Mouse (Mus musculus): ENCODE data around the gene Wrnip1. TPM values are rescaled to one million over a fixed set of nuclear protein-coding genes. Genes with fewer than 3 reads are reported as not detected.

Gene Wrnip1
- polyA plus RNA-seq, 1 experiment from 2014 or later = 19.7 TPM

DNA sequence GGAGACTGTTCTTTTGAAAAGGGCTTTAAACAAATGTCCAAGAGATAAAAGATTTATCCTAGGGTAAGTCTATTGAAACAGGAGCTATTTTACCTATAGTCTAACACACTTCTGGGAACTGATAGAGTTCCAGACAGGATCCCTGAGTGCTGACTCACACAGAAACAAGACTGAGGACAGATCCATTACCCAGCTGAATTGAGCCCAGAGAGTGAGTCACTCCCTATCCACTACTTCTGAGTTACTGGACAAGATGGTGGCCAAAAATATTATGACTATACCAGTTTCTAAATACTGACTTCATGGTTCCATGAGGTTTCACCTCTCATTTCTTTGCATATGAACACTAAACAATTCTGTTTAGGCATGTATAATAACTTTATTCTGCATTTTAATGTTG lies 44.4 kb downstream of the Wrnip1 start:
- Histone ChIP-seq H3K9ac (replicated peaks; ENCODE audit: low read length) (no peak overlapping the region), H3K4me1 (ENCODE audit: insufficient read depth, low read length) (peaks cover 20% of the 10 kb centered on the region), H3K27ac (ENCODE audit: low read length) (no peak overlapping the region), H3K27me3 (ENCODE audit: insufficient read depth, low read length) (no peaks in the 10 kb centered on the region), H3K4me3 (ENCODE audit: low read length) (no peak overlapping the region), H3K36me3 (ENCODE audit: insufficient read depth, low read length) (no peaks in the 10 kb centered on the region), H3K9me3 (ENCODE audit: low read length) (no peaks in the 10 kb centered on the region), H3K4me2 (replicated peaks; ENCODE audit: low read depth, low read length) (no peak overlapping the region)
- ATAC-seq (ENCODE audit: low FRiP score, low TSS enrichment) = no peak

DNA sequence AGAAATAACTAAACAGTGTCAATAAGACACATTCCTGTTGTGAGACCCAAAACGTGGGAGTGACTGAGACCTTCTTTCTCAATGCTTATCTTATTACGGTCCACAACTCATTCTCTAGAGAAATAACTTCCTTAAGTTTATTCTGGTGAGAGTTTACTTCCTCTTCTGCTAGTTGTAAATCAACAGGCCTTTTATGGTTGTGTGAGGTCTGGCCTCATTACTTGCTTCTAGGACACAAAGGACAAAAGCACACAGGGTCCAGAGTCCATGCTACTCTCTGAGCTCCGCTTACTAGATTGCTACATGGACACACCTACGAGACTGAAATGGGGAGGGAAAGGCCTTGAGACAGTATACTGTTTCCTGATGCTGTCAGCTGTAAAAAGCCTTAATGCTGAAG lies 47.3 kb downstream of the Wrnip1 start:
- Histone ChIP-seq H3K9me3 (ENCODE audit: low read length) (no peaks in the 10 kb centered on the region), H3K9ac (replicated peaks; ENCODE audit: low read length) (no peak overlapping the region), H3K36me3 (ENCODE audit: insufficient read depth, low read length) (no peaks in the 10 kb centered on the region), H3K27me3 (ENCODE audit: insufficient read depth, low read length) (no peaks in the 10 kb centered on the region), H3K4me3 (ENCODE audit: low read length) (no peak overlapping the region), H3K4me1 (ENCODE audit: insufficient read depth, low read length) (peaks cover 20% of the 10 kb centered on the region), H3K4me2 (replicated peaks; ENCODE audit: low read depth, low read length) (no peak overlapping the region), H3K27ac (ENCODE audit: low read length) (no peak overlapping the region; the same call in 1 of the 2 replicates)
- WGBS = 8% methylated on average over 4 of the region's 4 CpGs
- ATAC-seq (ENCODE audit: low FRiP score, low TSS enrichment) = peak; percentile 60

DNA sequence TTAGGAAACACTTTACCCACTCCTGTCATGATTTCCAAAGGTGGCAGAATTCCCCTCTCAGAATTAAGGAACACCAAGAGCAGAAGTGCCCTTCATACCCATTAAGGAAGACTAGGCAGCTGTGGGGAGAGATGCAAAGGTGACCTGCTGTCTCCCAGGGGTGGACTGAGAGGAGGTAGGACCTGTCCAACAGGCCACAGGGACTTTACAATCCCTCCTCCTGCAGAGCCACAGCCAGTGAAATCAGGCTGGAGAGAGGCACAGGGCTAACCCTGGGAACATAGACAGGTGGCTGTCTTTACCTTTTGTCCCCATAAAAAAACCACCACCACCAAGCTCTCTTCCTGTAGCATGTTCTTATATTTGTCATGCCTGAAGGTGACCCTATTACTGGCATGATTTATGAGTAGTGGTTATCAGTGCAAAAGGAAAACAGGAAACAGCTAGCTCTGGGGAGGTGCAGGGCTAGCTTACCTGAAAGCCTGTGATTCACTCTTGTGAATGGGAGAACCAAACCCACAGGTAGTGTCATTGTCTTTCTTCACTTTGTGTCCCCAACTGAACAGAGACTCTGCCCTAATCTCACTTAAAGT lies 47.8 kb downstream of the Wrnip1 start:
- peaks cover 20% of the 10 kb centered on the region for H3K4me1 ChIP-seq (ENCODE audit: insufficient read depth, low read length)
- no peaks in the 10 kb centered on the region for H3K36me3 ChIP-seq (ENCODE audit: insufficient read depth, low read length)
- no peak overlapping the region for H3K4me2 ChIP-seq (replicated peaks; ENCODE audit: low read depth, low read length)
- no peak overlapping the region for H3K9ac ChIP-seq (replicated peaks; ENCODE audit: low read length)
- peak; percentile 39; the same call in 1 of the 2 replicates for ATAC-seq (ENCODE audit: low FRiP score, low TSS enrichment)
- H3K4me3 ChIP-seq (ENCODE audit: low read length) = no peak overlapping the region
- H3K27me3 ChIP-seq (ENCODE audit: insufficient read depth, low read length) = no peaks in the 10 kb centered on the region
- H3K27ac ChIP-seq (ENCODE audit: low read length) = no peak overlapping the region; the same call in 1 of the 2 replicates
- no peaks in the 10 kb centered on the region for H3K9me3 ChIP-seq (ENCODE audit: low read length)

- Histone ChIP-seq H3K9me3 (ENCODE audit: low read length) (no peaks in the 10 kb centered on the region), H3K27me3 (ENCODE audit: insufficient read depth, low read length) (no peaks in the 10 kb centered on the region), H3K4me2 (replicated peaks; ENCODE audit: low read depth, low read length) (no peak overlapping the region), H3K4me1 (ENCODE audit: insufficient read depth, low read length) (peaks cover 20% of the 10 kb centered on the region), H3K27ac (ENCODE audit: low read length) (no peak overlapping the region), H3K9ac (replicated peaks; ENCODE audit: low read length) (no peak overlapping the region), H3K4me3 (ENCODE audit: low read length) (no peak overlapping the region), H3K36me3 (ENCODE audit: insufficient read depth, low read length) (no peaks in the 10 kb centered on the region)
- WGBS = 62% methylated on average over 1 of the region's 1 CpGs
- ATAC-seq (ENCODE audit: low FRiP score, low TSS enrichment) = no peak
Measured at GRCm38 (mm10) chr13:32850156-32850555, 48.3 kb downstream of the Wrnip1 start.

- Histone ChIP-seq H3K27me3 (ENCODE audit: insufficient read depth, low read length) (no peaks in the 10 kb centered on the region), H3K4me1 (ENCODE audit: insufficient read depth, low read length) (peaks cover 20% of the 10 kb centered on the region), H3K9ac (replicated peaks; ENCODE audit: low read length) (no peak within 1 kb of the TSS), H3K36me3 (ENCODE audit: insufficient read depth, low read length) (no peaks in the 10 kb centered on the region), H3K9me3 (ENCODE audit: low read length) (no peaks in the 10 kb centered on the region), H3K4me2 (replicated peaks; ENCODE audit: low read depth, low read length) (peak within 1 kb of the TSS; percentile 16; the same call in 1 of the 2 replicates), H3K4me3 (ENCODE audit: low read length) (no peak within 1 kb of the TSS), H3K27ac (ENCODE audit: low read length) (no peak within 1 kb of the TSS)
- 47% methylated on average over 10 of the region's 10 CpGs for WGBS
- peak; percentile 71; the same call in 1 of the 2 replicates for ATAC-seq (ENCODE audit: low FRiP score, low TSS enrichment)
Measured at GRCm38 (mm10) chr13:32850668-32851404, 49.0 kb downstream of the Wrnip1 start, which contains the start of gene Serpinb1a. Serpinb1a (minus strand) TSS chr13:32851185.

DNA sequence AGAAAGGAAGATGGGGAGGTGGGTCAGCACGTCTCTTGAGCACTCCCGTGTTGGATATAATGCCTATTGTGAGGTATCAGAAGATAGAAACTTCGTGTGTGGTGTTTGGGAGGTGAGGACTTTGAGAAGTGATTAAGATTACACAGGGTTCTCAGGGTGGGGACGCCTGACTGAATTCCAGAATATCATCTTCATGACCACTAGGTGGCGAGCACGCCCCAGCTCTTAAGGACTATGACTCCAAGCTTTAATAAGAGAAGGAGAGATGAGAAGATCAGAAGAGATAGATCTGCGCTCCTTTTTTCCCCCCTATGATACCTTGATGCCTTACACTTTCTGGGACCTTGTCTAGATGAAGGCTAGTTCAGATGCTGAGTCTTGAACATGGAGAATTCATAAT lies 50.1 kb downstream of the Wrnip1 start:
- Histone ChIP-seq H3K9me3 (ENCODE audit: low read length) (no peaks in the 10 kb centered on the region), H3K4me1 (ENCODE audit: insufficient read depth, low read length) (peaks cover 20% of the 10 kb centered on the region), H3K27ac (ENCODE audit: low read length) (no peak overlapping the region), H3K4me3 (ENCODE audit: low read length) (no peak overlapping the region), H3K36me3 (ENCODE audit: insufficient read depth, low read length) (no peaks in the 10 kb centered on the region), H3K9ac (replicated peaks; ENCODE audit: low read length) (no peak overlapping the region), H3K27me3 (ENCODE audit: insufficient read depth, low read length) (no peaks in the 10 kb centered on the region), H3K4me2 (replicated peaks; ENCODE audit: low read depth, low read length) (no peak overlapping the region)
- WGBS = 10% methylated on average over 7 of the region's 7 CpGs
- ATAC-seq (ENCODE audit: low FRiP score, low TSS enrichment) = peak; percentile 72; the same call in 1 of the 2 replicates

DNA sequence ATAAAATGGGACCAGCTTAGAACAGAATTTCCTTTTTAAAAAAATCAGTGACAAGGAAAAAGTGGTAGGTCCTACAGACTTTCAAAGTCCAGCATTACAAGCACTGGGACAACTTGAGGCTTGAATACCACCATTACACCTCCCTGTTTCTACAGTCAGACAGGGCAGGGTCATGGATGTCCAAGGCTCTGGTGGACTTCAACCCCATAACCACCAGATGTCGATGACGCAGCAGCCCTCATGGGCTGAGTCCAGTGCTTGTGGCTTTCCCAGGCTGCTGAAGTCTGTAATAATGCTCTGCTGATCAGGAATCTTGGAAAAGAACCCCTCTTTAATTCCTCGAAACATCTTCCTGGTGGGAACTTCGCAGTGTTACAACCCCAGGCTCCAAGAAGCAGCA lies 50.7 kb downstream of the Wrnip1 start:
- no peak for ATAC-seq (ENCODE audit: low FRiP score, low TSS enrichment)
- no peaks in the 10 kb centered on the region for H3K9me3 ChIP-seq (ENCODE audit: low read length)
- H3K36me3 ChIP-seq (ENCODE audit: insufficient read depth, low read length) = no peaks in the 10 kb centered on the region
- H3K27me3 ChIP-seq (ENCODE audit: insufficient read depth, low read length) = no peaks in the 10 kb centered on the region
- H3K27ac ChIP-seq (ENCODE audit: low read length) = no peak overlapping the region
- H3K4me1 ChIP-seq (ENCODE audit: insufficient read depth, low read length) = peaks cover 20% of the 10 kb centered on the region
- H3K9ac ChIP-seq (replicated peaks; ENCODE audit: low read length) = no peak overlapping the region
- H3K4me3 ChIP-seq (ENCODE audit: low read length) = no peak overlapping the region
- 90% methylated on average over 4 of the region's 4 CpGs for WGBS
- H3K4me2 ChIP-seq (replicated peaks; ENCODE audit: low read depth, low read length) = no peak overlapping the region

GRCm38 (mm10) chr13:32853073-32853472 lies 51.2 kb downstream of the Wrnip1 start:
- H3K4me2 ChIP-seq (replicated peaks; ENCODE audit: low read depth, low read length) = no peak overlapping the region
- H3K4me1 ChIP-seq (ENCODE audit: insufficient read depth, low read length) = peaks cover 20% of the 10 kb centered on the region
- WGBS = 71% methylated on average over 2 of the region's 2 CpGs
- H3K9ac ChIP-seq (replicated peaks; ENCODE audit: low read length) = no peak overlapping the region
- no peaks in the 10 kb centered on the region for H3K36me3 ChIP-seq (ENCODE audit: insufficient read depth, low read length)
- ATAC-seq (ENCODE audit: low FRiP score, low TSS enrichment) = no peak
- H3K4me3 ChIP-seq (ENCODE audit: low read length) = no peak overlapping the region
- H3K27ac ChIP-seq (ENCODE audit: low read length) = no peak overlapping the region
- no peaks in the 10 kb centered on the region for H3K9me3 ChIP-seq (ENCODE audit: low read length)
- no peaks in the 10 kb centered on the region for H3K27me3 ChIP-seq (ENCODE audit: insufficient read depth, low read length)

GRCm38 (mm10) chr13:32860821-32861220 lies 59.0 kb downstream of the Wrnip1 start:
- H3K27me3 ChIP-seq (ENCODE audit: insufficient read depth, low read length) = no peaks in the 10 kb centered on the region
- no peak overlapping the region for H3K4me2 ChIP-seq (replicated peaks; ENCODE audit: low read depth, low read length)
- no peaks in the 10 kb centered on the region for H3K9me3 ChIP-seq (ENCODE audit: low read length)
- H3K9ac ChIP-seq (replicated peaks; ENCODE audit: low read length) = no peak overlapping the region
- WGBS = 81% methylated on average over 3 of the region's 3 CpGs
- H3K4me3 ChIP-seq (ENCODE audit: low read length) = no peak overlapping the region
- H3K4me1 ChIP-seq (ENCODE audit: insufficient read depth, low read length) = no peaks in the 10 kb centered on the region
- no peak overlapping the region for H3K27ac ChIP-seq (ENCODE audit: low read length)
- no peaks in the 10 kb centered on the region for H3K36me3 ChIP-seq (ENCODE audit: insufficient read depth, low read length)
- no peak for ATAC-seq (ENCODE audit: low FRiP score, low TSS enrichment)

GRCm38 (mm10) chr13:32863456-32863855 lies 61.6 kb downstream of the Wrnip1 start:
- Histone ChIP-seq H3K27ac (ENCODE audit: low read length) (no peak overlapping the region), H3K9ac (replicated peaks; ENCODE audit: low read length) (no peak overlapping the region), H3K36me3 (ENCODE audit: insufficient read depth, low read length) (no peaks in the 10 kb centered on the region), H3K4me2 (replicated peaks; ENCODE audit: low read depth, low read length) (no peak overlapping the region), H3K27me3 (ENCODE audit: insufficient read depth, low read length) (no peaks in the 10 kb centered on the region), H3K9me3 (ENCODE audit: low read length) (no peaks in the 10 kb centered on the region), H3K4me3 (ENCODE audit: low read length) (no peak overlapping the region), H3K4me1 (ENCODE audit: insufficient read depth, low read length) (no peaks in the 10 kb centered on the region)
- ATAC-seq (ENCODE audit: low FRiP score, low TSS enrichment) = no peak
